12 mouse cellular contexts compared by ENCODE assay signal in the genomic region with DNA sequence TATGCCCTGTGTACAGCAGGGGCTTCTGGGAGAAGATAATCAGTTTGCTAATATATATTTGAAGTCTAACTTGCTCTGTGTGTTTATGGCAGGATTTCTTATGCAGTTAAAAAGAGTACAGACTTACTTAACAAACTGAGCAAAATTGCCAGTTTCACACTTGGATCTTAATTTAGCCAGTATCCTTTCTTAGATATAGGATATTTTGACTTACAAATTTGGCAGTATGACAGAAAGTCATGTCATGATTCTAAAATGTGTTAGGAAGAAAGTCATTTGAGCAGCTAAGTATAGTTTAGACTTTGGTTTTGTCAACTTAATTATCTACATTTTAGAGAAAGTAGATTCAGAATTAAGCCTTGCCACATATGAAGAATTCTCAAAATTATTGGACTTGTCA.
"Had no signal": no experiment of that assay in that cellular context is flagged by ENCODE, and none has a peak within 500 bp of the region (broad histone marks: within the 10 kb centered on the region; RNA-seq: fewer than 3 reads in every experiment).

No protein-coding gene starts in this region.

- H3K27ac ChIP-seq: kidney, postnatal 0 days; layer of hippocampus, adult 2 months; liver, embryonic 13.5 days; stomach, postnatal 0 days had no signal

- H3K4me1 ChIP-seq: liver, embryonic 13.5 days had no signal

- H3K9ac ChIP-seq: liver, embryonic 13.5 days had no signal

- H3K4me3 ChIP-seq: layer of hippocampus, adult 2 months; liver, embryonic 13.5 days had no signal

- DNase-seq: kidney, postnatal 25 days; layer of hippocampus, adult 9-11 months; liver, embryonic 13.5 days; lung, adult 2 months; lung, postnatal 14 days; lung, postnatal 4 days; midbrain, embryonic 14.5 days; thymus, postnatal 25 days had no signal

- H3K9me3 ChIP-seq: liver, embryonic 13.5 days had no signal

- H3K27me3 ChIP-seq: liver, embryonic 13.5 days had no signal

- H3K36me3 ChIP-seq: liver, embryonic 13.5 days had no signal

- H3K4me2 ChIP-seq: liver, embryonic 13.5 days; midbrain, embryonic 11.5 days had no signal
